Mouse (Mus musculus): ENCODE results near the gene Foxred2. TPM values are rescaled to one million over a fixed set of nuclear protein-coding genes. Genes with fewer than 3 reads are reported as not detected.
A peak's percentile ranks its signal among the peaks of the same experiment; 100 is the strongest.

Gene Foxred2
- polyA plus RNA-seq, 1 experiment from 2014 or later: 6.2 TPM

- no peak overlapping the region for H3K4me2 ChIP-seq (replicated peaks)
- no peak for ATAC-seq (ENCODE audit: low FRiP score, low read depth)
Observed at GRCm38 (mm10) chr15:77912585-77912984, 43.9 kb downstream of the Foxred2 start.

GRCm38 (mm10) chr15:77912048-77912447 is 44.5 kb downstream of the Foxred2 start:
- Histone ChIP-seq H3K27ac (replicated peaks) (no peak overlapping the region), H3K27me3 (peaks cover 3% of the 10 kb centered on the region; the same call in 1 of the 2 replicates)
- WGBS: 57% methylated on average over 5 of the region's 5 CpGs

More at GRCm38 (mm10) chr15:77912585-77912984, 43.9 kb downstream of the Foxred2 start:
- Histone ChIP-seq H3K36me3 (peaks cover 33% of the 10 kb centered on the region), H3K9me3 (no peaks in the 10 kb centered on the region), H3K4me3 (no peak overlapping the region), H3K27ac (replicated peaks) (no peak overlapping the region), H3K9ac (replicated peaks) (no peak overlapping the region), H3K4me1 (no peaks in the 10 kb centered on the region), H3K27me3 (no peaks in the 10 kb centered on the region)
- WGBS: 61% methylated on average over 7 of the region's 7 CpGs

GRCm38 (mm10) chr15:77911065-77911464 is 45.5 kb downstream of the Foxred2 start:
- no peak overlapping the region for H3K4me3 ChIP-seq
- H3K27me3 ChIP-seq: peaks cover 13% of the 10 kb centered on the region
- 37% methylated on average over 2 of the region's 2 CpGs for WGBS
- H3K9me3 ChIP-seq: no peaks in the 10 kb centered on the region
- H3K4me2 ChIP-seq (replicated peaks): no peak overlapping the region
- H3K27ac ChIP-seq (replicated peaks): no peak overlapping the region
- ATAC-seq (ENCODE audit: low FRiP score, low read depth): no peak
- H3K36me3 ChIP-seq: peaks cover 26% of the 10 kb centered on the region
- no peak overlapping the region for H3K9ac ChIP-seq (replicated peaks)
- H3K4me1 ChIP-seq: no peaks in the 10 kb centered on the region

More at GRCm38 (mm10) chr15:77912048-77912447, 44.5 kb downstream of the Foxred2 start:
- H3K36me3 ChIP-seq: peaks cover 32% of the 10 kb centered on the region
- no peak overlapping the region for H3K4me3 ChIP-seq
- no peak overlapping the region for H3K4me2 ChIP-seq (replicated peaks)
- ATAC-seq (ENCODE audit: low FRiP score, low read depth): no peak
- H3K4me1 ChIP-seq: no peaks in the 10 kb centered on the region
- no peak overlapping the region for H3K9ac ChIP-seq (replicated peaks)
- H3K9me3 ChIP-seq: no peaks in the 10 kb centered on the region

GRCm38 (mm10) chr15:77907646-77908518 is 48.6 kb downstream of the Foxred2 start:
- H3K4me1 ChIP-seq: peaks cover 8% of the 10 kb centered on the region
- peaks cover 29% of the 10 kb centered on the region for H3K27me3 ChIP-seq
- no peak for ATAC-seq (ENCODE audit: low FRiP score, low read depth)
- WGBS: 67% methylated on average over 9 of the region's 9 CpGs
- H3K9me3 ChIP-seq: no peaks in the 10 kb centered on the region
- no peak overlapping the region for H3K9ac ChIP-seq (replicated peaks)
- no peak overlapping the region for H3K4me2 ChIP-seq (replicated peaks)
- H3K36me3 ChIP-seq: no peaks in the 10 kb centered on the region
- H3K4me3 ChIP-seq: no peak overlapping the region
- no peak overlapping the region for H3K27ac ChIP-seq (replicated peaks)

- Histone ChIP-seq H3K9me3 (no peaks in the 10 kb centered on the region), H3K4me1 (peaks cover 8% of the 10 kb centered on the region), H3K9ac (replicated peaks) (no peak overlapping the region), H3K27ac (replicated peaks) (no peak overlapping the region), H3K4me3 (no peak overlapping the region), H3K36me3 (no peaks in the 10 kb centered on the region), H3K27me3 (peaks cover 29% of the 10 kb centered on the region), H3K4me2 (replicated peaks) (no peak overlapping the region)
- WGBS: 52% methylated on average over 10 of the region's 10 CpGs
- no peak for ATAC-seq (ENCODE audit: low FRiP score, low read depth)
Observed at GRCm38 (mm10) chr15:77906545-77906944, 50.0 kb downstream of the Foxred2 start.

GRCm38 (mm10) chr15:77906081-77906480 is 50.4 kb downstream of the Foxred2 start:
- no peak overlapping the region for H3K4me2 ChIP-seq (replicated peaks)
- H3K36me3 ChIP-seq: no peaks in the 10 kb centered on the region
- H3K9ac ChIP-seq (replicated peaks): no peak overlapping the region
- no peaks in the 10 kb centered on the region for H3K9me3 ChIP-seq
- H3K27ac ChIP-seq (replicated peaks): no peak overlapping the region
- no peak overlapping the region for H3K4me3 ChIP-seq
- ATAC-seq (ENCODE audit: low FRiP score, low read depth): no peak
- H3K4me1 ChIP-seq: peaks cover 8% of the 10 kb centered on the region
- WGBS: 77% methylated on average over 8 of the region's 8 CpGs
- peaks cover 29% of the 10 kb centered on the region for H3K27me3 ChIP-seq

- peak; percentile 27; the same call in 1 of the 2 replicates for ATAC-seq (ENCODE audit: low FRiP score, low read depth)
- WGBS: 4% methylated on average over 26 of the region's 26 CpGs
- Histone ChIP-seq H3K27me3 (peaks cover 29% of the 10 kb centered on the region), H3K4me2 (replicated peaks) (peak overlapping the region; percentile 51), H3K4me3 (peak overlapping the region; percentile 28), H3K27ac (replicated peaks) (no peak overlapping the region), H3K4me1 (peaks cover 8% of the 10 kb centered on the region), H3K36me3 (no peaks in the 10 kb centered on the region), H3K9ac (replicated peaks) (peak overlapping the region; percentile 38), H3K9me3 (no peaks in the 10 kb centered on the region)
Observed at GRCm38 (mm10) chr15:77905275-77905970, 51.1 kb downstream of the Foxred2 start.

GRCm38 (mm10) chr15:77904363-77904892 is 52.1 kb downstream of the Foxred2 start:
- no peak overlapping the region for H3K27ac ChIP-seq (replicated peaks)
- peaks cover 29% of the 10 kb centered on the region for H3K27me3 ChIP-seq
- no peak overlapping the region for H3K4me2 ChIP-seq (replicated peaks)
- H3K4me3 ChIP-seq: no peak overlapping the region
- H3K4me1 ChIP-seq: peaks cover 8% of the 10 kb centered on the region
- no peaks in the 10 kb centered on the region for H3K9me3 ChIP-seq
- ATAC-seq (ENCODE audit: low FRiP score, low read depth): no peak
- no peak overlapping the region for H3K9ac ChIP-seq (replicated peaks)
- 30% methylated on average over 12 of the region's 12 CpGs for WGBS
- H3K36me3 ChIP-seq: no peaks in the 10 kb centered on the region

GRCm38 (mm10) chr15:77903176-77903575 is 53.3 kb downstream of the Foxred2 start:
- Histone ChIP-seq H3K4me3 (no peak overlapping the region), H3K36me3 (no peaks in the 10 kb centered on the region), H3K9ac (replicated peaks) (no peak overlapping the region), H3K9me3 (no peaks in the 10 kb centered on the region), H3K27ac (replicated peaks) (no peak overlapping the region), H3K27me3 (peaks cover 29% of the 10 kb centered on the region), H3K4me1 (peaks cover 8% of the 10 kb centered on the region), H3K4me2 (replicated peaks) (no peak overlapping the region)
- ATAC-seq (ENCODE audit: low FRiP score, low read depth): no peak
- 54% methylated on average over 5 of the region's 5 CpGs for WGBS

GRCm38 (mm10) chr15:77894926-77895325 is 61.6 kb downstream of the Foxred2 start:
- H3K36me3 ChIP-seq: no peaks in the 10 kb centered on the region
- no peak overlapping the region for H3K4me2 ChIP-seq (replicated peaks)
- H3K9me3 ChIP-seq: no peaks in the 10 kb centered on the region
- 76% methylated on average over 13 of the region's 14 CpGs for WGBS
- H3K9ac ChIP-seq (replicated peaks): no peak overlapping the region
- no peaks in the 10 kb centered on the region for H3K4me1 ChIP-seq
- no peak for ATAC-seq (ENCODE audit: low FRiP score, low read depth)
- H3K27ac ChIP-seq (replicated peaks): no peak overlapping the region
- no peak overlapping the region for H3K4me3 ChIP-seq
- no peaks in the 10 kb centered on the region for H3K27me3 ChIP-seq

GRCm38 (mm10) chr15:77893292-77893691 is 63.2 kb downstream of the Foxred2 start:
- Histone ChIP-seq H3K4me1 (no peaks in the 10 kb centered on the region), H3K27ac (replicated peaks) (no peak overlapping the region), H3K36me3 (no peaks in the 10 kb centered on the region), H3K27me3 (no peaks in the 10 kb centered on the region), H3K9me3 (no peaks in the 10 kb centered on the region), H3K4me2 (replicated peaks) (no peak overlapping the region), H3K4me3 (no peak overlapping the region), H3K9ac (replicated peaks) (no peak overlapping the region)
- ATAC-seq (ENCODE audit: low FRiP score, low read depth): no peak
- WGBS: 82% methylated on average over 10 of the region's 10 CpGs

- Histone ChIP-seq H3K4me2 (replicated peaks) (no peak overlapping the region), H3K4me3 (no peak overlapping the region), H3K9ac (replicated peaks) (no peak overlapping the region), H3K27ac (replicated peaks) (no peak overlapping the region), H3K9me3 (no peaks in the 10 kb centered on the region), H3K4me1 (no peaks in the 10 kb centered on the region), H3K36me3 (no peaks in the 10 kb centered on the region), H3K27me3 (no peaks in the 10 kb centered on the region)
- 82% methylated on average over 10 of the region's 10 CpGs for WGBS
- no peak for ATAC-seq (ENCODE audit: low FRiP score, low read depth)
Observed at GRCm38 (mm10) chr15:77892420-77892819, 64.1 kb downstream of the Foxred2 start.
